Mouse (Mus musculus): Measurements from ENCODE around the gene Mosmo. TPM values are rescaled to one million over a fixed set of nuclear protein-coding genes. Genes with fewer than 3 reads are reported as not detected.

The Mosmo gene
- polyA plus RNA-seq, 1 experiment: 27.8 TPM

GRCm38 (mm10) chr7:120778012-120778411 is 100.6 kb downstream of the Mosmo start:
- TF ChIP-seq POLR2A (IDR thresholded peaks at IDR 0.05; ENCODE audit: borderline replicate concordance, extremely low read depth, insufficient read depth, insufficient read length, poor library complexity, severe bottlenecking): no peak
- no peak for TF ChIP-seq CTCF (IDR thresholded peaks at IDR 0.05; ENCODE audit: borderline replicate concordance, extremely low read depth, insufficient read depth, insufficient read length)
- no peak for DNase-seq (ENCODE audit: low read depth)

Other genes with a start within 250 kb of the Mosmo start
- gene Uqcrc2, start 42.4 kb upstream of the Mosmo start, polyA plus RNA-seq (2012; rRNA removed): 154 and 174 TPM in 2 replicates
- gene Pdzd9, start 7.3 kb upstream of the Mosmo start, polyA plus RNA-seq (2012; rRNA removed): 0.25 and 0.30 TPM in 2 replicates
- gene Vwa3a, start 61.7 kb downstream of the Mosmo start, polyA plus RNA-seq (2012; rRNA removed): 2.1 and 3.0 TPM in 2 replicates
- 0.26 and 0.37 TPM in 2 replicates for gene Gm5737, start 134.7 kb downstream of the Mosmo start, polyA plus RNA-seq (2012; rRNA removed)
- gene Eef2k, start 165.2 kb downstream of the Mosmo start, polyA plus RNA-seq (2012; rRNA removed): 31.6 and 34.6 TPM in 2 replicates
- 26.3 and 28.9 TPM in 2 replicates for gene Polr3e, start 240.1 kb downstream of the Mosmo start, polyA plus RNA-seq (2012; rRNA removed)